Mouse (Mus musculus): ENCODE data around the gene 6330409D20Rik. TPM values are rescaled to one million over a fixed set of nuclear protein-coding genes. Genes with fewer than 3 reads are reported as not detected.
A peak's percentile ranks its signal among the peaks of the same experiment; 100 is the strongest.

6330409D20Rik gene
- polyA plus RNA-seq, 1 experiment from 2014 or later = 3.2 TPM

DNA sequence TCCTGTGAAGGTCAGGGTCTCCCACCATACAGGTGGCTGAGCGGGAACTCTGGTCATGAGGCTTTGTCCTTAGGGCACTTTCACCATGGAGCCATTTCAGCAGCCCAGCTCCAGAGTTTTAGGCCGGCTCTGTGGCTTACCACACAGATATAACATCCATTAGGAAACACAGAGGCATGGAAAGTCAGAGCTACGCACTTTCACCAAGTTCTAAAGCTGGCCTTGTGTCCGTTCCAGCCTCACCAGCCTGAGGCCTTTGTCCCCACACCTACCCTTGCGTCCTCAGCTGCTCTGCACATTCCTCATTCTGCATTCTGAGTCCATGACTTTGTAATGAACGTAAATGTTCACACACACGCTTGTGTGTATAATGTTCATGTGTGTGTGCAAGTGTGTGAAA lies 35.8 kb downstream of the 6330409D20Rik start:
- WGBS = 94% methylated on average over 7 of the region's 7 CpGs
- H3K9me3 ChIP-seq (replicated peaks; ENCODE audit: control insufficient read depth, low read length) = no peaks in the 10 kb centered on the region
- H3K4me1 ChIP-seq (ENCODE audit: control insufficient read depth, insufficient read depth, low read length) = no peaks in the 10 kb centered on the region
- H3K4me3 ChIP-seq (ENCODE audit: low read depth, low read length) = no peak overlapping the region
- DNase-seq (ENCODE audit: low spot score) (no peak), ATAC-seq (no peak)
- no peaks in the 10 kb centered on the region for H3K27me3 ChIP-seq (replicated peaks; ENCODE audit: control insufficient read depth, insufficient read depth, low read length)
- peaks cover 74% of the 10 kb centered on the region for H3K36me3 ChIP-seq (ENCODE audit: control insufficient read depth, insufficient read depth, low read length)
- H3K9ac ChIP-seq (ENCODE audit: low read length) = no peak overlapping the region
- H3K27ac ChIP-seq (ENCODE audit: low read depth, low read length) = no peak overlapping the region
- no peak overlapping the region for H3K4me2 ChIP-seq (ENCODE audit: low read length)

DNA sequence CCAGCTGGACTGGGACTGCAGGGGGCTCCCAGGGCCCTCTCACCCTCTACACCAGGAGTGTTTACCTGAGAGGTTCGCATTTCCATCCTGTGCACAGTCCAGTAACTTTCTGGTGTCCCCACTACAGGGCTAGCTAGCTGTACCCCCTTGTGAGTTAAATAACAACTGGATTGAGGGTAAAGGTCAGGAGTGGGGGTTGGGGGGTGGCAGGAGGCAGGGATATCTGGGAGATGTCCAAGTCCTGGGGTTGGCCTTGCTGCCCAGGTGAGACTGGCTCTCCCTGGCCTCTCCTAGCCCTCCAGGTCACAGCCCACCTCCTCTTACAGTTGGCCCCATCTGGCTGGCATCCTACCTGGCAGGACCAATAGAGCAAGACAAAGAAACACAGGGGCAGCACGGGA lies 36.8 kb downstream of the 6330409D20Rik start, which contains the start of gene Fpgs:
Fpgs (minus strand) TSS at position 125 of the 401 bp plus-strand sequence.
- Histone ChIP-seq H3K9me3 (replicated peaks; ENCODE audit: control insufficient read depth, low read length) (no peaks in the 10 kb centered on the region), H3K4me1 (ENCODE audit: control insufficient read depth, insufficient read depth, low read length) (no peaks in the 10 kb centered on the region), H3K9ac (ENCODE audit: low read length) (no peak within 1 kb of the TSS), H3K36me3 (ENCODE audit: control insufficient read depth, insufficient read depth, low read length) (peaks cover 64% of the 10 kb centered on the region), H3K4me2 (ENCODE audit: low read length) (no peak within 1 kb of the TSS), H3K27ac (ENCODE audit: low read depth, low read length) (no peak within 1 kb of the TSS), H3K4me3 (ENCODE audit: low read depth, low read length) (no peak within 1 kb of the TSS), H3K27me3 (replicated peaks; ENCODE audit: control insufficient read depth, insufficient read depth, low read length) (no peaks in the 10 kb centered on the region)
- 81% methylated on average over 2 of the region's 2 CpGs for WGBS
- ATAC-seq (no peak), DNase-seq (ENCODE audit: low spot score) (no peak)

DNA sequence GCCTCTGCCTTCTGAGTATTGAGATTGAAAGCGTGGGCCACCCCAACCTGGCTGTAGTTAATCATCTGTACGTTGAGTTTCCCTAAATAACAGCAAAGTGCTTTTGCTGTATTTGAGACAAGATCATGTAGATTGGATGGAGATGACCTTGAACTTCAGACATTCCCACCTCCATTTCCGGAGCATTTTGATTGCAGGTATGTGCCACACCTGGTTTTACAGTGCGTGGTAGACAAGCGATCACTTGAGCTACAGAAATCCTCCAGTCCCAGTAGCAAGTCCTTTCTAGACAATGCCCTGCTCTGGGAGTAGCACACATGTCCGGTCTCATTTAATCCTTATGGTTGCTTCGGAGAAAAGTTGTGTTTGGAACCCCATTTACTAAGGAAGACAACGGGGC lies 37.8 kb downstream of the 6330409D20Rik start:
- no peak for ATAC-seq
- Histone ChIP-seq H3K4me1 (ENCODE audit: control insufficient read depth, insufficient read depth, low read length) (no peaks in the 10 kb centered on the region), H3K9ac (ENCODE audit: low read length) (no peak overlapping the region), H3K36me3 (ENCODE audit: control insufficient read depth, insufficient read depth, low read length) (peaks cover 55% of the 10 kb centered on the region), H3K27ac (ENCODE audit: low read depth, low read length) (no peak overlapping the region), H3K9me3 (replicated peaks; ENCODE audit: control insufficient read depth, low read length) (no peaks in the 10 kb centered on the region), H3K4me3 (ENCODE audit: low read depth, low read length) (no peak overlapping the region), H3K4me2 (ENCODE audit: low read length) (no peak overlapping the region), H3K27me3 (replicated peaks; ENCODE audit: control insufficient read depth, insufficient read depth, low read length) (no peaks in the 10 kb centered on the region)
- no peak for DNase-seq (ENCODE audit: low spot score)
- WGBS = 93% methylated on average over 8 of the region's 8 CpGs

DNA sequence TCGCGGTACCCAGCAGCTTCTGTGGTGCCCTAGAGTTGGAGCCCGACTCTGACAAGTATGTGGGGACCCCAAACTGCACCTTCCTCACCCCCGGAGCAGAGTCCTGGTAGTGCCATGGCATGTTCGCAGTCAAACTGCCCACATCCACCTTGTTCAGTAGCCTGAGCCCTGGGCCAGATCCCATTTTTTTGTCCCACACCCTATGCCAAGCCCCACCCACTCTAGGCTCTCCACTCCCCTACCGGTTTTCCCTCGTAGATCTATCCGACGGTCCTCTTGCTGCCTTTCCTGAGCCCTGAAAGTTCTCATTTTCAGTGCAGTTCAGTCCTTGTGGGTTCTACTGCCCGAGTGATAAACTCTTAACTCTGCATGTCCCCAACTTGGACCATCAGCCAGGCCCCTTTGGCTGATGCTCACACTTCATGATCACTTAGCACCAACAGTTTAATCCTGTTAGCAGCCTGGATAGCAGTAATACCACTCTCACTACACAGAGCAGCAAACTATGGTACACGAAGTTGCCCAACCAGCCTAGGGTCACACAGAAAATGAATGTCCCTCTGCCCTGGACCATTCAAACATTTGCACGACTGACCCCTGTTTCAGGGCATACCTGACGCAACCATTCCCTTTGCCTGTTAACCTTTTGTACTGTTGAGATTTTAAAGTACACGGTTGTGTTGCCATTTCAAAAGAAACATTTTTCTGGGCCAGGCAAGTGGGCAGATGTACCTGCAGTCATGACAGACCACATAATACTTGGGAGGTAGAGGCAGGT lies 39.7 kb downstream of the 6330409D20Rik start:
- Histone ChIP-seq H3K4me2 (ENCODE audit: low read length) (no peak overlapping the region), H3K27ac (ENCODE audit: low read depth, low read length) (no peak overlapping the region), H3K36me3 (ENCODE audit: control insufficient read depth, insufficient read depth, low read length) (peaks cover 36% of the 10 kb centered on the region), H3K9ac (ENCODE audit: low read length) (no peak overlapping the region), H3K4me3 (ENCODE audit: low read depth, low read length) (no peak overlapping the region), H3K9me3 (replicated peaks; ENCODE audit: control insufficient read depth, low read length) (no peaks in the 10 kb centered on the region), H3K4me1 (ENCODE audit: control insufficient read depth, insufficient read depth, low read length) (no peaks in the 10 kb centered on the region), H3K27me3 (replicated peaks; ENCODE audit: control insufficient read depth, insufficient read depth, low read length) (no peaks in the 10 kb centered on the region)
- DNase-seq (ENCODE audit: low spot score) = no peak
- ATAC-seq = no peak
- 89% methylated on average over 14 of the region's 14 CpGs for WGBS

DNA sequence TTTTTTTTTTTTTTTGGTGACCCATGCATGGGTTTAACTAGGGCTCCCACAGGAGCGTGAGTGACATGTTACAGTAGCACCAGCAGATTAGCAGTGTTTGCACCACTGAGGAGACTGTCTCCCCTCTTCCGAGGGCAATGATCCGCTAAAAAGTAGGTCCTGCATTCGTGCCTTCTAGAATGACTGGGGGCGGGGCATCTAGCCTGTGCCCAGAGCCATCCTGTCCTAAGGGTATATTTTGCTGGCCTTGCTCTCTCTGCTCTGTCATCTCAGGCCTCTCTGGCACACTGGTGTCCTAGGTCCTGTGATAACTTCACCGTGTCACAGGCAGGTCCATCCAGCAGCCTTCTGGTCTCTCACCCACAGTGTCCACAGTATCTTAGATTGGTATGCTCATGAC lies 41.1 kb downstream of the 6330409D20Rik start:
- H3K27ac ChIP-seq (ENCODE audit: low read depth, low read length) = no peak overlapping the region
- peaks cover 23% of the 10 kb centered on the region for H3K36me3 ChIP-seq (ENCODE audit: control insufficient read depth, insufficient read depth, low read length)
- no peak overlapping the region for H3K4me2 ChIP-seq (ENCODE audit: low read length)
- H3K4me3 ChIP-seq (ENCODE audit: low read depth, low read length) = no peak overlapping the region
- 91% methylated on average over 6 of the region's 6 CpGs for WGBS
- ATAC-seq = no peak
- H3K27me3 ChIP-seq (replicated peaks; ENCODE audit: control insufficient read depth, insufficient read depth, low read length) = no peaks in the 10 kb centered on the region
- no peaks in the 10 kb centered on the region for H3K4me1 ChIP-seq (ENCODE audit: control insufficient read depth, insufficient read depth, low read length)
- H3K9me3 ChIP-seq (replicated peaks; ENCODE audit: control insufficient read depth, low read length) = no peaks in the 10 kb centered on the region
- H3K9ac ChIP-seq (ENCODE audit: low read length) = no peak overlapping the region
- no peak for DNase-seq (ENCODE audit: low spot score)

DNA sequence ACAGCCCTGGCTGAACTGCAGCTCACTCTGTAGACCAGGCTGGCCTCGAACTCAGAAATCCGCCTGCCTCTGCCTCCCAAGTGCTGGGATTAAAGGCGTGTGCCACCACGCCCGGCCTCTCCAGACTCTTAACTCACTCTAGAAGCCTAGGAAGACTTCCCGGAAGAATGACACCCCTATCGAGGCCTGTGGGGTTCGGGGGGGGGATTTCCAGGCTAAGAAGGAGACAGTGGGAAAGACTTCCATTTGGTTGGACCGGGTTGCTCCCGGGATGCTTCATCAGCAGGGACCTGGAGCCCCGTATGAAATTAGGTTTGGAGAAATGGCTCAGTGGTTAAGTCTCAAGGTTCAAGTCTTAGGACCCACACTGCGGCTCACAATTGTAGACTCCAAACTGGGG lies 46.1 kb downstream of the 6330409D20Rik start:
- peak overlapping the region; percentile 57; the same call in 1 of the 2 replicates for H3K9ac ChIP-seq (ENCODE audit: low read length)
- H3K9me3 ChIP-seq (replicated peaks; ENCODE audit: control insufficient read depth, low read length) = no peaks in the 10 kb centered on the region
- DNase-seq (ENCODE audit: low spot score) = no peak
- H3K4me2 ChIP-seq (ENCODE audit: low read length) = peak overlapping the region; percentile 90
- no peak for ATAC-seq
- H3K4me1 ChIP-seq (ENCODE audit: control insufficient read depth, insufficient read depth, low read length) = peaks cover 6% of the 10 kb centered on the region; the same call in 1 of the 2 replicates
- 89% methylated on average over 12 of the region's 12 CpGs for WGBS
- H3K27ac ChIP-seq (ENCODE audit: low read depth, low read length) = no peak overlapping the region
- peak overlapping the region; percentile 71; the same call in 1 of the 2 replicates for H3K4me3 ChIP-seq (ENCODE audit: low read depth, low read length)
- no peaks in the 10 kb centered on the region for H3K36me3 ChIP-seq (ENCODE audit: control insufficient read depth, insufficient read depth, low read length)
- H3K27me3 ChIP-seq (replicated peaks; ENCODE audit: control insufficient read depth, insufficient read depth, low read length) = no peaks in the 10 kb centered on the region

DNA sequence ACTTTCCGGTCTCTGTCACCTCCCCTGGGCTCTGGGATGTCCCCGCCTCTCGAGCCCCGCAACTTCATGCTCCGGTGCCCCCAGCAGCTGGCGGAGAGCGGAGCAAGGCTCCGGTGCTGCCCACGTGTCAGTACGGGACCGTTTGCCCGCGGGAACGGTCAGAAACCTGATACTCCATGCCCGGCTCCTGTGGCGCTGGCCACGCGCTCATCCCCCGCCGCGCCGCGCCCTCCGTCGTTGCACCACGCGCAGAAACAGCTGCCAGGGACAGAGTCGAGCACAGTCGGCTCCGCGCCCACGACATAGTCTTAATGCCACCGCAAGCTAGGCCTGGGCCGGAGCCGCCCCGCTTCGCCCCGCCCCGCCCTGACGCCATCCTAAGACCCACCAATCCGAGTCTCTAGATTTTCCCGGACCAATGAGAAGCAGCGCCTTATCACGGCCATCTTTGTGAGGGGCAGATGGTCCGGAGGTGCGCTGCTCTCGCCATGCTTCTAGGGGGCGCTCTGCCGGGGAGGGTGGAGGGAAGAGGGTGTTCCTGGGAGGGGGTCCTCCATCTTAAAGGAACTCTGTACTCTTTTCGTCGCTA lies 46.9 kb downstream of the 6330409D20Rik start:
- peak; percentile 100 for ATAC-seq
- peaks cover 6% of the 10 kb centered on the region; the same call in 1 of the 2 replicates for H3K4me1 ChIP-seq (ENCODE audit: control insufficient read depth, insufficient read depth, low read length)
- under 1% methylated on average over 51 of the region's 51 CpGs for WGBS
- H3K36me3 ChIP-seq (ENCODE audit: control insufficient read depth, insufficient read depth, low read length) = no peaks in the 10 kb centered on the region
- no peaks in the 10 kb centered on the region for H3K9me3 ChIP-seq (replicated peaks; ENCODE audit: control insufficient read depth, low read length)
- no peaks in the 10 kb centered on the region for H3K27me3 ChIP-seq (replicated peaks; ENCODE audit: control insufficient read depth, insufficient read depth, low read length)
- peak overlapping the region; percentile 70 for H3K27ac ChIP-seq (ENCODE audit: low read depth, low read length)
- peak; percentile 99 for DNase-seq (ENCODE audit: low spot score)
- peak overlapping the region; percentile 71 for H3K4me3 ChIP-seq (ENCODE audit: low read depth, low read length)
- H3K9ac ChIP-seq (ENCODE audit: low read length) = peak overlapping the region; percentile 87
- peak overlapping the region; percentile 90 for H3K4me2 ChIP-seq (ENCODE audit: low read length)

DNA sequence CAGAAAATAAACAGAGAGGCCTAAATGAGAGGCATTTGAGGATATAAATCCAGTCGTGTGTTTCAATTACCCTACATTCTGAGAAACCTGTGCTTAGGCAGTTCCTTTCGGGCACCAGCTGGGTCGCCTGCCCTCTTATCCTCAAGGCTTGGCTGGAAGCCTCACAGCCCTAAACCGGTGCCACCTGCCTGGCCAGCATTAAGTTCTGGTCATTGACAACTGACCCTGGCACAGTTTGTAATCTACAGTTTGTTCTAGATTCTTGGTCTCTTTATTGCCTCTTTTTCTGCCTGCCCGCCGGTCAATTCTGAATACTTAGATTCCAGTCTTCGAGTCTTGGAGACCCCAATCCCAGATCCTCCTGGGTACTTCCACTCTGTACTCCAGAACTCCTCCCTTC lies 47.5 kb downstream of the 6330409D20Rik start:
- no peaks in the 10 kb centered on the region for H3K36me3 ChIP-seq (ENCODE audit: control insufficient read depth, insufficient read depth, low read length)
- peak overlapping the region; percentile 71 for H3K4me3 ChIP-seq (ENCODE audit: low read depth, low read length)
- DNase-seq (ENCODE audit: low spot score) (no peak), ATAC-seq (no peak)
- H3K4me2 ChIP-seq (ENCODE audit: low read length) = peak overlapping the region; percentile 90
- peaks cover 6% of the 10 kb centered on the region; the same call in 1 of the 2 replicates for H3K4me1 ChIP-seq (ENCODE audit: control insufficient read depth, insufficient read depth, low read length)
- 17% methylated on average over 7 of the region's 7 CpGs for WGBS
- H3K27ac ChIP-seq (ENCODE audit: low read depth, low read length) = no peak overlapping the region
- H3K9ac ChIP-seq (ENCODE audit: low read length) = peak overlapping the region; percentile 87
- no peaks in the 10 kb centered on the region for H3K27me3 ChIP-seq (replicated peaks; ENCODE audit: control insufficient read depth, insufficient read depth, low read length)
- H3K9me3 ChIP-seq (replicated peaks; ENCODE audit: control insufficient read depth, low read length) = no peaks in the 10 kb centered on the region

DNA sequence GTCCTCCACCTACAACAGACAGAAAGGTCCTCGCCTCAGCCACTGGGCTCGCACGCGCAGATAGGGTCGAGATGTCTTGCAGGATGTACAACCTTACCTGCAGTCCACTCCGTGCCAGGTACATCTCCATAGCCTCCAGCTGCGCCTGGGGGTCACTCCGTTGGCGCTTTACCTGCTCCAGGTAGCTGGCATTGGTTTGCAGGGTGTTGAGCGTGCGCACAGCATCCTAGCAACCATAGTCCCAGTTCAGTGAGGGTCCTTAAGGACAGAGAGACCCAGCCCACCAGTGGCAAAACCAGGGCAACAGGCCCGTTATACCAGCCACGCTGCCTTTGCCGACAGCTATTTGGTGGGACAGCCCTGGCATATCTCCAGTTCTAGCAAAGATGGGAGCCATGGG lies 48.3 kb downstream of the 6330409D20Rik start:
- peaks cover 3% of the 10 kb centered on the region; the same call in 1 of the 2 replicates for H3K36me3 ChIP-seq (ENCODE audit: control insufficient read depth, insufficient read depth, low read length)
- H3K4me1 ChIP-seq (ENCODE audit: control insufficient read depth, insufficient read depth, low read length) = peaks cover 6% of the 10 kb centered on the region; the same call in 1 of the 2 replicates
- DNase-seq (ENCODE audit: low spot score) = no peak
- 91% methylated on average over 14 of the region's 14 CpGs for WGBS
- no peaks in the 10 kb centered on the region for H3K27me3 ChIP-seq (replicated peaks; ENCODE audit: control insufficient read depth, insufficient read depth, low read length)
- H3K9ac ChIP-seq (ENCODE audit: low read length) = no peak overlapping the region
- H3K4me2 ChIP-seq (ENCODE audit: low read length) = no peak overlapping the region
- no peak for ATAC-seq
- no peak overlapping the region for H3K27ac ChIP-seq (ENCODE audit: low read depth, low read length)
- H3K9me3 ChIP-seq (replicated peaks; ENCODE audit: control insufficient read depth, low read length) = no peaks in the 10 kb centered on the region
- no peak overlapping the region for H3K4me3 ChIP-seq (ENCODE audit: low read depth, low read length)

All from forebrain, embryonic 14.5 days (tissue).